Mouse (Mus musculus): ENCODE measurements at regions not wholly inside any gene's neighbourhood (a gene's known extent, or its start where the extent isn't known, plus 50 kb on each side); places are given as distances from the start of the nearest gene placed in this dataset.

- in situ Hi-C loops (cut with MboI; ENCODE audit: low pct_ligation_motif_present, low pct_unique_long_range_greater_than_20kb, low sequenced_read_pairs) = no loop called here
Measured at GRCm38 (mm10) chr8:54392866-54393265, 136.5 kb upstream of the Asb5 start.

GRCm38 (mm10) chr8:54393466-54394197, 135.7 kb upstream of the Asb5 start:
- Histone ChIP-seq H3K79me2 (replicated peaks; ENCODE audit: control insufficient read depth, extremely low read depth, insufficient read depth, poor library complexity, severe bottlenecking) (no peaks in the 10 kb centered on the region), H3K4me1 (ENCODE audit: control insufficient read depth in 1 of 2, insufficient read depth in 2 of 2) (no peaks in the 10 kb centered on the region), H3K9ac (ENCODE audit: insufficient read depth, low read depth) (no peak overlapping the region), H3K27me3 (replicated peaks) (no peaks in the 10 kb centered on the region), H3K4me2 (ENCODE audit: insufficient read depth, low read depth, poor library complexity, severe bottlenecking) (no peak overlapping the region), H3K9me3 (replicated peaks; ENCODE audit: low read length) (no peaks in the 10 kb centered on the region), H3K4me3 (replicated peaks in 1 of 3; ENCODE audit: low read depth in 2 of 3, low read length in 2 of 3, poor library complexity in 1 of 3) (no peak overlapping the region), H3K27ac (ENCODE audit: insufficient read depth, low read depth) (no peak overlapping the region), H3K36me3 (replicated peaks in 1 of 2; ENCODE audit: control insufficient read depth in 1 of 2, insufficient read depth in 1 of 2, low read length in 1 of 2) (no peaks in the 10 kb centered on the region)
- TF ChIP-seq HCFC1 (IDR thresholded peaks at IDR 0.05; ENCODE audit: low read depth, low read length) (no peak), MAX (IDR thresholded peaks at IDR 0.05; ENCODE audit: low read length) (no peak), USF2 (conservative IDR thresholded peaks at IDR 0.05; ENCODE audit: low read depth, low read length) (no peak), MAFK (IDR thresholded peaks at IDR 0.05; ENCODE audit: insufficient replicate concordance, low read length) (no peak), KAT2A (IDR thresholded peaks at IDR 0.05; ENCODE audit: insufficient replicate concordance, low read length) (no peak), ETS1 (conservative IDR thresholded peaks at IDR 0.05; ENCODE audit: low read depth, low read length) (no peak), USF1 (IDR thresholded peaks at IDR 0.05; ENCODE audit: low read depth, low read length) (no peak), TCF12 (IDR thresholded peaks at IDR 0.05; ENCODE audit: low read depth, low read length) (no peak), CTCF (conservative IDR thresholded peaks at IDR 0.05 in 1 of 2, IDR thresholded peaks at IDR 0.05 in 1 of 2; ENCODE audit: low read depth in 2 of 2, low read length in 2 of 2) (no peak), UBTF (IDR thresholded peaks at IDR 0.05; ENCODE audit: low read depth, low read length) (no peak), BHLHE40 (IDR thresholded peaks at IDR 0.05; ENCODE audit: low read depth, low read length) (no peak), ZMIZ1 (IDR thresholded peaks at IDR 0.05; ENCODE audit: low read depth, low read length) (no peak), SIN3A (IDR thresholded peaks at IDR 0.05; ENCODE audit: low read length) (no peak), JUND (conservative IDR thresholded peaks at IDR 0.05; ENCODE audit: low read depth, low read length) (no peak), RCOR1 (conservative IDR thresholded peaks at IDR 0.05; ENCODE audit: low read depth, low read length) (no peak), MEF2A (IDR thresholded peaks at IDR 0.05; ENCODE audit: borderline replicate concordance, low read depth, low read length) (no peak)
- dilution Hi-C loops (cut with MboI; ENCODE audit: extremely low pct_ligation_motif_present, extremely low pct_unique_long_range_greater_than_20kb, low sequenced_read_pairs) = no loop called here
- in situ Hi-C loops (cut with MboI; ENCODE audit: low pct_ligation_motif_present, low pct_unique_long_range_greater_than_20kb, low sequenced_read_pairs) = no loop called here
- no peak for DNase-seq (ENCODE audit: extremely low read depth)

More at GRCm38 (mm10) chr8:54392866-54393265, 136.5 kb upstream of the Asb5 start:
- no peak for DNase-seq (ENCODE audit: extremely low read depth)
- H3K79me2 ChIP-seq (replicated peaks; ENCODE audit: control insufficient read depth, extremely low read depth, insufficient read depth, poor library complexity, severe bottlenecking) = no peaks in the 10 kb centered on the region
- H3K4me3 ChIP-seq (replicated peaks in 1 of 3; ENCODE audit: low read depth in 2 of 3, low read length in 2 of 3, poor library complexity in 1 of 3) = no peak overlapping the region
- H3K9ac ChIP-seq (ENCODE audit: insufficient read depth, low read depth) = no peak overlapping the region
- no peaks in the 10 kb centered on the region for H3K36me3 ChIP-seq (replicated peaks in 1 of 2; ENCODE audit: control insufficient read depth in 1 of 2, insufficient read depth in 1 of 2, low read length in 1 of 2)
- dilution Hi-C loops (cut with MboI; ENCODE audit: extremely low pct_ligation_motif_present, extremely low pct_unique_long_range_greater_than_20kb, low sequenced_read_pairs) = no loop called here
- TF ChIP-seq ELF1 (IDR thresholded peaks at IDR 0.05; ENCODE audit: low read depth, low read length) (no peak), ZKSCAN1 (IDR thresholded peaks at IDR 0.05; ENCODE audit: borderline replicate concordance, low read depth, low read length) (no peak), IRF4 (IDR thresholded peaks at IDR 0.05; ENCODE audit: low read depth, low read length) (no peak), TCF12 (IDR thresholded peaks at IDR 0.05; ENCODE audit: low read depth, low read length) (no peak), UBTF (IDR thresholded peaks at IDR 0.05; ENCODE audit: low read depth, low read length) (no peak), JUND (conservative IDR thresholded peaks at IDR 0.05; ENCODE audit: low read depth, low read length) (no peak)
- H3K27ac ChIP-seq (ENCODE audit: insufficient read depth, low read depth) = no peak overlapping the region
- H3K4me1 ChIP-seq (ENCODE audit: control insufficient read depth in 1 of 2, insufficient read depth in 2 of 2) = no peaks in the 10 kb centered on the region
- no peaks in the 10 kb centered on the region for H3K27me3 ChIP-seq (replicated peaks)
- H3K9me3 ChIP-seq (replicated peaks; ENCODE audit: low read length) = no peaks in the 10 kb centered on the region
- H3K4me2 ChIP-seq (ENCODE audit: insufficient read depth, low read depth, poor library complexity, severe bottlenecking) = no peak overlapping the region
